Mouse (Mus musculus) lung, postnatal 0 days (tissue): ENCODE measurements around the gene Siglece.

Source experiments
- CTCF ChIP-seq: IDR thresholded peaks from 2 replicates; pipeline ENCODE4 v1.5.1; 2016; ENCODE audit warnings: antibody characterized with exemption, mild to moderate bottlenecking
- EP300 ChIP-seq: IDR thresholded peaks from 2 replicates; pipeline ENCODE4 v1.6.1; 2016; ENCODE audit warnings: antibody characterized with exemption, mild to moderate bottlenecking, control low read depth

GRCm38 (mm10) chr7:43642587-43642986 is 17.4 kb downstream of the Siglece start:
- TF ChIP-seq CTCF (no peak), EP300 (no peak)
